Mouse (Mus musculus): Measurements from ENCODE around the gene Mylk3. TPM values are rescaled to one million over a fixed set of nuclear protein-coding genes. Genes with fewer than 3 reads are reported as not detected.

Mylk3 gene
- polyA plus RNA-seq, 2 experiments from 2014 or later: not detected

DNA sequence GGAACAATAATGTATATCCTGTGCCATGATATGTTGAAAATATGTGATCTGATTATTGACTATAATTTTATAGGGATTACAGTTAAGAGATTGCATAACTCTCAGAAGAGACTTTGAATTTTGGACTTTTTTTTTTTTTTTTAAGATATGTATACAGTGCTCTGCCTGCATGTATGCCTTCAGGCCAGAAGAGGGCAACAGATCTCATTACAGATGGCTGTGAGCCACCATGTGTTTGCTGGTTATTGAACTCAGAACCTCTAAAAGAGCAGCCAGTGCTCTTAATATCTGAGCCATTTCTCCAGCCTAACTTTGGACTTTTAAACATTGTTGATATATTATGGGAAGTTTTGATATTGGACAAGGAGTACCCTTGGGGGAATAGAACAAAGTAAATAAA is 74.4 kb downstream of the Mylk3 start:
- peak; percentile 53 for ATAC-seq

DNA sequence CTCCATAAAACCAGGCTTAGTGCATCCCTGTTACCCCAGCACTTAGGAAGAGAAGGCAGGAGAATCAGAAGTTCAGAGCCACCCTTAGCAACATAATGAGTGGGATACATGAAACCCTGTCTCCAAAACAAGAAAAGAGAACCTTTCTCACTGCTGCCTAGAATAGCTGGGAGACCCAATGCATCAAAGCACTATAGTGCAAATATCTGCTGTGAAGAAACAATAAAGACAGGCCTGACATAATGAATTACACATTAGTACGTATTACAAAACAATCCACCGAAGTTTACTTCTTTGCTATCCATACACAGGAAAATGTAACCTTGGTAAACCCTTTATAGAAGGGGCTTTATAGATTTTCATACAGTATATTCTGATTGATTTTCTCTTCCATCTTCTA is 77.6 kb downstream of the Mylk3 start:
- no peak for ATAC-seq

DNA sequence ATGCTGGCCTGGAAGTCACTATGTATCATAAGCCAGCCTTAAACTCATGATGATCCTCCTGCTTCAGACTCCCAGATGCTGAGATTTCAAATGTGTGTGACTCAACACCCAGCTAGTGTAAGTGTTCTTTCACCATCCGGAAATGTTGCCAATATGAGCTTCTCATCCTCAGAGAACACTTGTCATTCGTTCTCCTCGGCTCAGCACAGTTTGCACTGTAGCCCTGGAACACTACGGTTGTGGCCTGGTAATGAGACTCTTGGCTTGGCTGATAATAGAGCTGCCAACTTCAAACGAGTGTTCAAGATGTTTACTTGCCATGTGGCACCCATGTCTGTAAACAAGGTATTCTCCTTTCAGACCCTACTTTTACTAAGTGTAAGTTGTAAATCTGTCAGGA is 82.6 kb downstream of the Mylk3 start:
- ATAC-seq: no peak

DNA sequence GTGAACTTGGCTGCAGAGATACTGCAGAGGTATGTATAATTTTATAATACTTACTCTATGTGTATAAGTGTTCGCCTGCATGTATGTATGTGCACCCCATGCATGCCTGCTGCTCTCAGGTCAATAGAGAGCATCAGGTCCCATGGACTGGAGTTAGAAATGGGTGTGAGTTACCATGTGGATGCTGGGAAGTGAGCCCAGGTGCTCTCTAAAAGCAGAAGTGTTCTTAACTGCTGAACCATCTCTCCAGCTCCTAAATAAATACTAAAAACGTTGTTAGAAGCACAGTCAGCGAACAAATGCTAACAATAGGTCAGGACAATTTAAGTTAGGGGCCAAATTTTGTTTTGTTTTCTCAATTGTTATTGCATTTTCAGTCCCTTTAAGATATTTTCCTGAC is 83.2 kb downstream of the Mylk3 start:
- ATAC-seq: no peak

DNA sequence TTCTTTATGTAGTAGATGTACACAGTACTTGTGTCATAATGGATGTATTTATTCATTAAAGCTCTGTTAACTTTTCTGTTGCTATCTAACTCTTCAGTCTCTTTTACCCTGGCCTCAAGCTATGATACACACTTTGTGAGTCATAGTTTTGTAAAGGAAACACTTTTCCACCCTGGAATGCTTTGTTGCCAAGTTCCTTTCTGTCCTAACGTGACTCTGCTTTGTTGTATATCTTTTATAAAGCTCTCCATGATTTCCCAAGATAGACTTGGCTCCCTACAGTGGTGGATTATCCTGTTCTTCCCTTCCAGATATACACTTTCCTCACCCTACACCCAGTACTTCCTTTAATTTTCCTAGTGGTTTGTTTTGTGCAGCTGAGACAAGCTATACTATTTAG is 84.2 kb downstream of the Mylk3 start:
- ATAC-seq: no peak

DNA sequence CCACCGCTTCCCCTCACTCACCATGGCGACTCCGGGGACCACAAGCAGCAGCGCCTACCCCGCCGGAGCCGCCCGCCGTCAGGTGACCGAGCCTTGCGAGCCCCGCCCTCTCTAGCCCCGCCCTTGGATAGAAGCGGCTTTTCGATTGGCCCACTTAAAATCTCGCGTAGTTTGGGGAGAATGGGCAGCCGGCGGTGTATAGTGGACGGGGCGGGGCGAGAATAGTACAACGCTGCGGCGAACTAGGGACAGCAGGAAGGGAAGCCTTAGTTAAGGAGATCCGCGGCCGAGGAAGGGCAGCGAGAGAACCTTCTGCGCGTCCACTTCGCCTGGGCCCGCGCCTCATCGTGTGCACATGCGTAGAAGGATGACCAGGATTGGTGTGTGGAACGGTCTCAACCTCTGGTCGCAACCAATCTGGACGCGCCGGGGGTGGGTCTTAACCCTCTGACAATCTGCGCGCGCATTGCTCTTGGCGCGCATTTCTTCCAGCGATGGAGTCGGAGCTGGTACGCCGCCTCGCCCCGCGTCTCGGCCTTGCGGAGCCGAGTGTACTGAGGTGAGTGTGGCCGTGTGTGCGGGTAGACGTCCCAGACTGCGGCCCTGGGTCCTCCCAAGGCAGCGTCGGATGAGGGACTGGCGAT is 86.6 kb downstream of the Mylk3 start, which contains the start of the genes Orc6 and Vps35:
Gene Orc6, plus strand, starts transcription at position 199 of the 644 bp plus-strand sequence.
Gene Vps35, minus strand, starts transcription at position 369 of the 644 bp plus-strand sequence.
- peak; percentile 92 for ATAC-seq

DNA sequence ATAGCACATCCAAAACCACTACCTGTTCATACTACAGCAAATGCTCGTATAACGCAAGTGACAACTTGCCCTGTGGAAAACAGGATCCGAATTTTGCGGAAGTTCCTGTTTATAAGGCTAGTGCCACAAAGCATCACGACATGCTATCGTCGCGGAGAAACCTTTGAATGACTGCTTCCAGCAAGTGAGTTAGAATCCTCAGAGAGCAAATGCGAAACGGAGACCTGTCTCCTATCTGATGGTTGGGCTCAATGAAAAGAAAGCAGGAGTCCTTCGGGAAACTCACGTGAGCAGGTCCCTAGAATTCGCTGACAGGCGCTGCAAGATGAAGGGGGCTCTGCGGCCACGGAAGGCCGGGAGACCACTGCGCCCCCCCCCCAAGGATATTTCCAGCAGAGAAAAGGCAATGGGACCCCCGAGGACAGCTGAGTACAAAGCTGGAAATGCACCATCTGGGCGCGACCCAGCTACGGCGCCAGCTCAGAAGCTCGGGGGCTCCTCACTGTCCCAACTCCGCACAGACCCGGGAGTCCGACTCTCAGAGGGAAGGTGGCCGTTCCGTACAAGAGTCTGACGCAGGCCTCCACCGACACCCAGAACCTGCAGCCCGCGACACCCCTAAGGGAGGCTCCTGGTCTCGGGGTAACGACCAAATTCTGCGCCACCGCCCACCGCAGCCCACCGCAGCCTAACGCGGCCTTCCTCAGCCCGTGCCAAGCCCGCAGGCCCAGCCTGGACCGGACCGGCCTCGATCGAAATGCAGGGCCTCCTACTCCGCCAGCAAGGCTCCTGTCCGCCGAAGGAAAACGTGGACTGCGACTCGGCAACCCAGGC is 87.3 kb downstream of the Mylk3 start:
- no peak for ATAC-seq

DNA sequence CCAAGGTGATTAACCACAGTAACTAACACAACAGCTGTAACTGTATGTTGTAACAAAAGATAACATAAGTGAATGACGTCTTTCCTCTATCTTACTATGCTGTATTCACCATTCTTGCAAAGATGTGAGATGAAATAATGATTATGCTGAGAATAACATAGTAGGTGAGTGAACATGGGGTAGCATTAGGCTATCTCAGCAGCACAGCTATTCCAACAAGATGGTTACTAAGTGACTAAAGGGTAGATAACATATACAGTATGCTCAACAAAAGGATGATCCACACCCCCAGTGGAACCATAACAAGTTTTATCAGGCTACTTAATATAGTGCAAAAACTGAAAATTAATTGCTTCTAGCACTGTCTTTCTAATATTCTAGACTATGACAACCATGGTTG is 99.3 kb downstream of the Mylk3 start:
- no peak for ATAC-seq

Other genes starting within 250 kb of the Mylk3 start
- not detected for gene Cks1brt, start 234.4 kb downstream of the Mylk3 start, polyA plus RNA-seq (2017; shearing (Covaris generic))
- gene Olfr371, start 160.4 kb downstream of the Mylk3 start, polyA plus RNA-seq (2017; shearing (Covaris generic)): not detected
- gene Orc6, start 86.7 kb downstream of the Mylk3 start, polyA plus RNA-seq (2017; shearing (Covaris generic)): 10 to 100 TPM; 32.6 to 34.9 TPM
- 100 to 1,000 TPM in 1 of 2 experiments, 10 to 100 TPM in 1; 98.5 to 119 TPM for gene Vps35, start 86.5 kb downstream of the Mylk3 start, polyA plus RNA-seq (2017; shearing (Covaris generic))
- 10 to 100 TPM; 68.1 to 74.0 TPM for gene 4921524J17Rik, start 46.5 kb upstream of the Mylk3 start, polyA plus RNA-seq (2017; shearing (Covaris generic))
- gene Gpt2, start 106.2 kb upstream of the Mylk3 start, polyA plus RNA-seq (2017; shearing (Covaris generic)): under 1 TPM; 0.12 to 0.54 TPM
- 100 to 1,000 TPM; 148 to 158 TPM for gene Dnaja2, start 169.0 kb upstream of the Mylk3 start, polyA plus RNA-seq (2017; shearing (Covaris generic))